ENCODE assay signal across 8 mouse cellular contexts in genomic region chr12:4768492-4769332, GRCm38 (mm10). TPM values are rescaled to one million over a fixed set of nuclear protein-coding genes. Genes with fewer than 3 reads are reported as not detected.
DNase-seq lines count a peak whose midpoint lies in the region; ATAC-seq and TF ChIP-seq lines count a peak whose summit lies in the region.

Gene Pfn4, plus strand, starts transcription at chr12:4769022.
Gene Fam228b, minus strand, starts transcription at chr12:4769267.

- TF ChIP-seq CTCF in midbrain, postnatal 0 days (IDR thresholded peaks at IDR 0.05), result peak; percentile 80

- peak within 1 kb of the TSS; percentile 86 for H3K4me2 ChIP-seq in heart, embryonic 11.5 days
- H3K4me2 ChIP-seq in kidney, embryonic 15.5 days, result peak within 1 kb of the TSS; percentile 84
- peak within 1 kb of the TSS; percentile 66 for H3K4me2 ChIP-seq in limb, embryonic 15.5 days
- peak within 1 kb of the TSS; percentile 56 for H3K4me2 ChIP-seq in midbrain, postnatal 0 days (ENCODE audit: low read depth, low read length, poor library complexity, severe bottlenecking)

- no peaks in the 10 kb centered on the region for H3K36me3 ChIP-seq in erythroblast, embryonic 14.5 days (ENCODE audit: control insufficient read depth)
- H3K36me3 ChIP-seq in heart, embryonic 11.5 days (ENCODE audit: control insufficient read depth, insufficient read depth, low read length), result no peaks in the 10 kb centered on the region
- H3K36me3 ChIP-seq in kidney, embryonic 15.5 days, result no peaks in the 10 kb centered on the region
- no peaks in the 10 kb centered on the region for H3K36me3 ChIP-seq in limb, embryonic 15.5 days
- no peaks in the 10 kb centered on the region for H3K36me3 ChIP-seq in midbrain, postnatal 0 days (ENCODE audit: insufficient read depth, low read length)

- H3K4me3 ChIP-seq in erythroblast, embryonic 14.5 days (replicated peaks), result peak within 1 kb of the TSS; percentile 87
- H3K4me3 ChIP-seq in heart, embryonic 11.5 days (ENCODE audit: low read depth, low read length), result peak within 1 kb of the TSS; percentile 67
- peak within 1 kb of the TSS; percentile 75 for H3K4me3 ChIP-seq in kidney, embryonic 15.5 days (replicated peaks)
- peak within 1 kb of the TSS; percentile 81 for H3K4me3 ChIP-seq in limb, embryonic 15.5 days
- H3K4me3 ChIP-seq in midbrain, postnatal 0 days (ENCODE audit: low read depth, low read length), result peak within 1 kb of the TSS; percentile 57

- ATAC-seq in heart, embryonic 11.5 days (replicated peaks; ENCODE audit: insufficient number of reproducible peaks, low FRiP score, low TSS enrichment), result peak; percentile 97
- peak; percentile 99 for ATAC-seq in kidney, embryonic 15.5 days (replicated peaks; ENCODE audit: low FRiP score)
- ATAC-seq in limb, embryonic 15.5 days (ENCODE audit: insufficient number of reproducible peaks, low FRiP score, low TSS enrichment, low read depth), result peak; percentile 98
- peak; percentile 99 for ATAC-seq in midbrain, postnatal 0 days (ENCODE audit: low FRiP score)

- H3K4me1 ChIP-seq in erythroblast, embryonic 14.5 days (ENCODE audit: control insufficient read depth), result peaks cover 13% of the 10 kb centered on the region
- H3K4me1 ChIP-seq in heart, embryonic 11.5 days (ENCODE audit: control insufficient read depth, insufficient read depth, low read length), result no peaks in the 10 kb centered on the region
- H3K4me1 ChIP-seq in kidney, embryonic 15.5 days, result peaks cover 6% of the 10 kb centered on the region
- H3K4me1 ChIP-seq in limb, embryonic 15.5 days, result no peaks in the 10 kb centered on the region
- H3K4me1 ChIP-seq in midbrain, postnatal 0 days (ENCODE audit: insufficient read depth, low read length), result no peaks in the 10 kb centered on the region

- peak within 1 kb of the TSS; percentile 85 for H3K27ac ChIP-seq in heart, embryonic 11.5 days (ENCODE audit: low read depth, low read length)
- H3K27ac ChIP-seq in kidney, embryonic 15.5 days, result peak within 1 kb of the TSS; percentile 94
- peak within 1 kb of the TSS; percentile 93 for H3K27ac ChIP-seq in limb, embryonic 15.5 days
- H3K27ac ChIP-seq in midbrain, postnatal 0 days (ENCODE audit: low read depth, low read length), result peak within 1 kb of the TSS; percentile 97

- H3K9ac ChIP-seq in heart, embryonic 11.5 days (ENCODE audit: low read depth, low read length), result peak within 1 kb of the TSS; percentile 93
- H3K9ac ChIP-seq in kidney, embryonic 15.5 days, result peak within 1 kb of the TSS; percentile 82
- peak within 1 kb of the TSS; percentile 87 for H3K9ac ChIP-seq in limb, embryonic 15.5 days
- H3K9ac ChIP-seq in midbrain, postnatal 0 days (replicated peaks; ENCODE audit: low read length, poor library complexity, severe bottlenecking), result peak within 1 kb of the TSS; percentile 85

- no peaks in the 10 kb centered on the region for H3K27me3 ChIP-seq in erythroblast, embryonic 14.5 days (ENCODE audit: control insufficient read depth)
- no peaks in the 10 kb centered on the region for H3K27me3 ChIP-seq in heart, embryonic 11.5 days (ENCODE audit: control insufficient read depth, insufficient read depth, low read length)
- no peaks in the 10 kb centered on the region for H3K27me3 ChIP-seq in kidney, embryonic 15.5 days
- H3K27me3 ChIP-seq in limb, embryonic 15.5 days, result no peaks in the 10 kb centered on the region
- no peaks in the 10 kb centered on the region for H3K27me3 ChIP-seq in midbrain, postnatal 0 days (ENCODE audit: insufficient read depth, low read length)

- H3K9me3 ChIP-seq in erythroblast, embryonic 14.5 days (ENCODE audit: control insufficient read depth, low read length), result no peaks in the 10 kb centered on the region
- H3K9me3 ChIP-seq in heart, embryonic 11.5 days (replicated peaks; ENCODE audit: control insufficient read depth, low read length), result no peaks in the 10 kb centered on the region
- H3K9me3 ChIP-seq in kidney, embryonic 15.5 days (replicated peaks), result no peaks in the 10 kb centered on the region
- H3K9me3 ChIP-seq in limb, embryonic 15.5 days, result no peaks in the 10 kb centered on the region
- H3K9me3 ChIP-seq in midbrain, postnatal 0 days (ENCODE audit: low read length), result no peaks in the 10 kb centered on the region

- 4% methylated on average over 61 of the region's 61 CpGs for WGBS in heart, embryonic 11.5 days (ENCODE audit: insufficient replicate concordance)
- WGBS in kidney, embryonic 15.5 days, result 3% methylated on average over 61 of the region's 61 CpGs
- 2% methylated on average over 61 of the region's 61 CpGs for WGBS in limb, embryonic 15.5 days
- 1% methylated on average over 61 of the region's 61 CpGs for WGBS in midbrain, postnatal 0 days

- peak; percentile 95 for DNase-seq in CD4-positive, CD25-positive, alpha-beta regulatory T cell, adult 2 months (ENCODE audit: low read depth, low spot score)
- peak; percentile 85 for DNase-seq in brain, embryonic 18.5 days (ENCODE audit: low read depth, low spot score)
- DNase-seq in midbrain, postnatal 0 days (ENCODE audit: low spot score), result peak; percentile 96
- DNase-seq in spleen, postnatal 10 days (ENCODE audit: low spot score in 2 of 2), result peak; percentile 95 to 99

RNA-seq across cellular contexts. Expression of gene Pfn4, which starts in this region (rescaled TPM):
- not detected in 2 replicates for polyA plus RNA-seq in erythroblast, embryonic 14.5 days (2012)
- 2.9 and 3.3 TPM in 2 replicates for polyA plus RNA-seq in heart, embryonic 11.5 days (2014; fragmentation: Nextera tagmentation; extraction: Ambion mirVana)
- polyA plus RNA-seq in kidney, embryonic 15.5 days (2015; fragmentation: Nextera tagmentation; extraction: Ambion mirVana), result 2.5 and 3.5 TPM in 2 replicates
- 3.6 and 3.9 TPM in 2 replicates for polyA plus RNA-seq in limb, embryonic 15.5 days (2015; fragmentation: Nextera tagmentation; extraction: Ambion mirVana)
- 10.1 and 12.8 TPM in 2 replicates for total RNA-seq in midbrain, postnatal 0 days (2014; rRNA removed)
- 19.9 and 24.9 TPM in 2 replicates for polyA plus RNA-seq in midbrain, postnatal 0 days (2015; fragmentation: Nextera tagmentation; extraction: Ambion mirVana)

RNA-seq across cellular contexts. Expression of gene Fam228b, which starts in this region (rescaled TPM):
- 0.01 and 0.02 TPM in 2 replicates for polyA plus RNA-seq in erythroblast, embryonic 14.5 days (2012)
- 1.1 and 2.6 TPM in 2 replicates for polyA plus RNA-seq in heart, embryonic 11.5 days (2014; fragmentation: Nextera tagmentation; extraction: Ambion mirVana)
- 1.5 and 4.5 TPM in 2 replicates for polyA plus RNA-seq in kidney, embryonic 15.5 days (2015; fragmentation: Nextera tagmentation; extraction: Ambion mirVana)
- polyA plus RNA-seq in limb, embryonic 15.5 days (2015; fragmentation: Nextera tagmentation; extraction: Ambion mirVana), result 3.6 and 5.1 TPM in 2 replicates
- total RNA-seq in midbrain, postnatal 0 days (2014; rRNA removed), result 5.6 and 6.5 TPM in 2 replicates
- 7.2 and 8.7 TPM in 2 replicates for polyA plus RNA-seq in midbrain, postnatal 0 days (2015; fragmentation: Nextera tagmentation; extraction: Ambion mirVana)

Comparison
In these comparisons a context has a peak if more than half of its experiments do, and no peak if none do; other contexts are left out.
1. Peak in every context shown above with its lines: DNase-seq, ATAC-seq, H3K4me3 ChIP-seq and H3K27ac ChIP-seq.